Comparison of ENCODE assay signal across 7 mouse cellular contexts in genomic region chr12:34528201-34529164, GRCm38 (mm10).
A peak's percentile ranks its signal among the peaks of the same experiment; 100 is the strongest.
DNase-seq lines count a peak whose midpoint lies in the region; ATAC-seq and TF ChIP-seq lines count a peak whose summit lies in the region.

No protein-coding gene starts in this region.

- no peaks in the 10 kb centered on the region for H3K9me3 ChIP-seq in CH12.LX (replicated peaks; ENCODE audit: low read length)
- H3K9me3 ChIP-seq in heart, embryonic 13.5 days = no peaks in the 10 kb centered on the region
- H3K9me3 ChIP-seq in neural tube, embryonic 14.5 days (ENCODE audit: control insufficient read depth, low read length) = no peaks in the 10 kb centered on the region

- H3K27ac ChIP-seq in CH12.LX (ENCODE audit: insufficient read depth, low read depth) = no peak overlapping the region
- peak overlapping the region; percentile 94 for H3K27ac ChIP-seq in heart, embryonic 13.5 days (replicated peaks)
- H3K27ac ChIP-seq in neural tube, embryonic 14.5 days (ENCODE audit: low read depth, low read length) = peak overlapping the region; percentile 64

- no peaks in the 10 kb centered on the region for H3K79me2 ChIP-seq in CH12.LX (replicated peaks; ENCODE audit: control insufficient read depth, extremely low read depth, insufficient read depth, poor library complexity, severe bottlenecking)

- TF ChIP-seq POLR2A in CH12.LX (IDR thresholded peaks at IDR 0.05; ENCODE audit: low read depth, low read length) = no peak

- no peaks in the 10 kb centered on the region for H3K36me3 ChIP-seq in CH12.LX (replicated peaks in 1 of 2; ENCODE audit: control insufficient read depth in 1 of 2, insufficient read depth in 1 of 2, low read length in 1 of 2)
- no peaks in the 10 kb centered on the region for H3K36me3 ChIP-seq in heart, embryonic 13.5 days
- H3K36me3 ChIP-seq in neural tube, embryonic 14.5 days (ENCODE audit: control insufficient read depth, insufficient read depth, low read length) = no peaks in the 10 kb centered on the region

- no peak for TF ChIP-seq CTCF in CH12.LX (conservative IDR thresholded peaks at IDR 0.05 in 1 of 2, IDR thresholded peaks at IDR 0.05 in 1 of 2; ENCODE audit: low read depth in 2 of 2, low read length in 2 of 2)

- TF ChIP-seq EP300 in CH12.LX (IDR thresholded peaks at IDR 0.05; ENCODE audit: low read length) = no peak

- ATAC-seq in heart, embryonic 13.5 days (ENCODE audit: extremely low read depth, insufficient number of reproducible peaks, low FRiP score, low TSS enrichment) = peak; percentile 70; the same call in 1 of the 2 replicates
- ATAC-seq in neural tube, embryonic 14.5 days (ENCODE audit: low read depth) = peak; percentile 86
- no peak for ATAC-seq in CD4-positive, CD25-positive, alpha-beta regulatory T cell, adult 4 months

- 17% methylated on average over 11 of the region's 11 CpGs for WGBS in heart, embryonic 13.5 days
- 7% methylated on average over 11 of the region's 11 CpGs for WGBS in neural tube, embryonic 14.5 days

- DNase-seq in CH12.LX (ENCODE audit: extremely low read depth) = peak; percentile 60
- DNase-seq in MN1 (ENCODE audit: low spot score) = peak; percentile 81
- peak; percentile 50 for DNase-seq in embryo, embryonic 9.5 days (ENCODE audit: extremely low spot score)
- DNase-seq in left cerebral cortex, adult 8-10 months (ENCODE audit: low spot score in 2 of 2) = peak; percentile 32 to 61

- in situ Hi-C loops in CH12.LX (cut with MboI; ENCODE audit: low pct_ligation_motif_present, low pct_unique_long_range_greater_than_20kb, low sequenced_read_pairs) = no loop called here

- H3K9ac ChIP-seq in CH12.LX (ENCODE audit: insufficient read depth, low read depth) = no peak overlapping the region
- peak overlapping the region; percentile 83 for H3K9ac ChIP-seq in heart, embryonic 13.5 days
- H3K9ac ChIP-seq in neural tube, embryonic 14.5 days (replicated peaks; ENCODE audit: low read depth, low read length) = 0 out of 2 replicates have a peak overlapping the region, but pooled peaks have one; percentile 25

- no peaks in the 10 kb centered on the region for H3K27me3 ChIP-seq in CH12.LX (replicated peaks)
- H3K27me3 ChIP-seq in heart, embryonic 13.5 days (replicated peaks) = no peaks in the 10 kb centered on the region
- H3K27me3 ChIP-seq in neural tube, embryonic 14.5 days (ENCODE audit: control insufficient read depth, insufficient read depth, low read length) = no peaks in the 10 kb centered on the region

- H3K4me1 ChIP-seq in CH12.LX (ENCODE audit: control insufficient read depth in 1 of 2, insufficient read depth in 2 of 2) = peaks cover 2 to 21% of the 10 kb centered on the region in 2 experiments; a peak in 3 of 4 replicates
- peaks cover 34% of the 10 kb centered on the region for H3K4me1 ChIP-seq in heart, embryonic 13.5 days
- H3K4me1 ChIP-seq in neural tube, embryonic 14.5 days (ENCODE audit: control insufficient read depth, insufficient read depth, low read length) = peaks cover 13% of the 10 kb centered on the region; the same call in 1 of the 2 replicates

- dilution Hi-C loops in CH12.LX (cut with MboI; ENCODE audit: extremely low pct_ligation_motif_present, extremely low pct_unique_long_range_greater_than_20kb, low sequenced_read_pairs) = no loop called here

- TF ChIP-seq RAD21 in CH12.LX (IDR thresholded peaks at IDR 0.05; ENCODE audit: low read depth, low read length) = no peak

- no peak overlapping the region for H3K4me3 ChIP-seq in CH12.LX (replicated peaks in 1 of 3; ENCODE audit: low read depth in 2 of 3, low read length in 2 of 3, poor library complexity in 1 of 3)
- peak overlapping the region; percentile 63 for H3K4me3 ChIP-seq in heart, embryonic 13.5 days
- peak overlapping the region; percentile 6 for H3K4me3 ChIP-seq in neural tube, embryonic 14.5 days (ENCODE audit: low read depth, low read length)

- peak overlapping the region; percentile 87 for H3K4me2 ChIP-seq in CH12.LX (ENCODE audit: insufficient read depth, low read depth, poor library complexity, severe bottlenecking)
- peak overlapping the region; percentile 69 for H3K4me2 ChIP-seq in heart, embryonic 13.5 days
- peak overlapping the region; percentile 43 for H3K4me2 ChIP-seq in neural tube, embryonic 14.5 days (ENCODE audit: low read depth, low read length)

TF ChIP-seq in CH12.LX, 34 proteins besides CTCF, POLR2A, EP300 and RAD21:
- TF ChIP-seq MEF2A (IDR thresholded peaks at IDR 0.05; ENCODE audit: borderline replicate concordance, low read depth, low read length) = peak; percentile 90
- TF ChIP-seq MAZ (IDR thresholded peaks at IDR 0.05; ENCODE audit: low read depth, low read length) = no peak

Comparison
In these comparisons a context has a peak if more than half of its experiments do, and no peak if none do; other contexts are left out.
1. H3K4me3 ChIP-seq: peak in heart, embryonic 13.5 days (single experiment) and neural tube, embryonic 14.5 days (single experiment); none in CH12.LX (0 of 3).
2. Peak in every context shown above with its lines, with median percentiles within 50 percentile points of each other: DNase-seq and H3K4me2 ChIP-seq.